Mouse (Mus musculus) embryonic fibroblast, embryonic 13.5 days (primary cell): ENCODE measurements at regions not wholly inside any gene's neighbourhood (a gene's known extent, or its start where the extent isn't known, plus 50 kb on each side); places are given as distances from the start of the nearest gene placed in this dataset.

Experiments used
- CTCF ChIP-seq: IDR thresholded peaks from 2 replicates; pipeline ENCODE4 v1.5.1; 2011; ENCODE audit warnings: mild to moderate bottlenecking, control low read depth, low read length, moderate library complexity, borderline replicate concordance; ENCODE audit not compliant: insufficient read depth
- POLR2A ChIP-seq: IDR thresholded peaks from 2 replicates; pipeline ENCODE4 v1.6.1; 2011; ENCODE audit warnings: low read depth, mild to moderate bottlenecking, control low read depth, low read length, moderate library complexity

DNA sequence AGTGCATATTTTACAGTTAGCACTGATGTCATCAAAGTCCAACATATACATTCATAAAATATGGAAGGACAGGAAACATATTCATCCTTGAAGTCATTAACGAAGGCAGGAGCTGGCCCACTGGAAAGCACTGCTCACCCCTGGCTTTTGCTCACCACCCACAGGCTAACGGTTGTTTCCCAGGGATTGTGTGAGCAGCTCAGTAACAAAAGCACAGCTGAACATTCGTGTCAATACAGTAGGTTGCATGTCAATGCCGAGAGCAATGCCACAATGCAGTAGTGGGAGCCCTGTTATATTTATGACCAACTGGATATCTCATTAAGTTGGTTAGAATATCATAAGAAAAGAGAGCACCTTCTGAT is 797.2 kb downstream of the Nova1 start:
- TF ChIP-seq POLR2A, result no peak
- no peak for TF ChIP-seq CTCF
